Mouse (Mus musculus) gastrocnemius, postnatal 25 days (tissue): ENCODE measurements around the gene Simc1. TPM values are rescaled to one million over a fixed set of nuclear protein-coding genes. Genes with fewer than 3 reads are reported as not detected.
"Not testable (repeated sequence)": the region's sequence is repeated elsewhere in the genome, so short reads cannot be mapped to it uniquely, and the experiment has no call there.

Experiments
- DNase-seq: peaks from one replicate; pipeline ENCODE4 v3.0.0; 2022
- long read RNA-seq, 2 experiments: library from polyadenylated mRNA; stranded (forward); transcript quantifications; one replicate each; pipeline ENCODE4 v2.0.0; 2021
- total RNA-seq, 2 experiments: library from RNA; stranded (reverse); gene quantifications; 1 replicate in 1 of 2; 2 replicates in 1 of 2; pipeline ENCODE4 v1.2.3; 2021

Gene Simc1
- 1 to 10 TPM; 1.7 TPM for total RNA-seq
- long read RNA-seq, experiment 1, partial matches to known transcripts = 1 of 1 reads
- long read RNA-seq, experiment 1, other reads (novel, unspliced or antisense) = 0 of 1 reads
- long read RNA-seq, experiment 2, partial matches to known transcripts = 1 of 1 reads
- long read RNA-seq, experiment 2, other reads (novel, unspliced or antisense) = 0 of 1 reads

GRCm38 (mm10) chr13:54503604-54504521, at the start of gene Simc1:
TSS of gene Simc1 (plus strand) at chr13:54503779.
- DNase-seq = peak; percentile 78

GRCm38 (mm10) chr13:54457062-54457461, 46.5 kb upstream of the Simc1 start:
- DNase-seq = no peak

- no peak for DNase-seq
Observed at GRCm38 (mm10) chr13:54459282-54459681, 44.3 kb upstream of the Simc1 start.

- DNase-seq = peak; percentile 86
Observed at GRCm38 (mm10) chr13:54468098-54469011, 35.2 kb upstream of the Simc1 start, which contains the start of gene Thoc3. TSS of gene Thoc3 (minus strand) at chr13:54468849.

GRCm38 (mm10) chr13:54469012-54469354, 34.6 kb upstream of the Simc1 start:
- DNase-seq = no peak

- DNase-seq = no peak
Observed at GRCm38 (mm10) chr13:54471967-54472366, 31.6 kb upstream of the Simc1 start.

GRCm38 (mm10) chr13:54474996-54475395, 28.6 kb upstream of the Simc1 start:
- no peak for DNase-seq

- DNase-seq = no peak
Observed at GRCm38 (mm10) chr13:54475702-54476101, 27.9 kb upstream of the Simc1 start.

- DNase-seq = no peak
Observed at GRCm38 (mm10) chr13:54479286-54479685, 24.3 kb upstream of the Simc1 start.

GRCm38 (mm10) chr13:54481498-54481897, 22.1 kb upstream of the Simc1 start:
- no peak for DNase-seq

- DNase-seq = no peak
Observed at GRCm38 (mm10) chr13:54490411-54490810, 13.2 kb upstream of the Simc1 start.

- no peak for DNase-seq
Observed at GRCm38 (mm10) chr13:54491381-54491780, 12.2 kb upstream of the Simc1 start.

- DNase-seq = not testable (repeated sequence)
Observed at GRCm38 (mm10) chr13:54499551-54499950, 4.0 kb upstream of the Simc1 start.

- no peak for DNase-seq
Observed at GRCm38 (mm10) chr13:54501352-54501751, 2.2 kb upstream of the Simc1 start.

GRCm38 (mm10) chr13:54501957-54502690, 1.5 kb upstream of the Simc1 start:
- no peak for DNase-seq

- no peak for DNase-seq
Observed at GRCm38 (mm10) chr13:54503278-54503603, 338 bp upstream of the Simc1 start.

GRCm38 (mm10) chr13:54504611-54505260, 1.2 kb downstream of the Simc1 start:
- no peak for DNase-seq

GRCm38 (mm10) chr13:54505920-54506319, 2.3 kb downstream of the Simc1 start:
- DNase-seq = no peak

- no peak for DNase-seq
Observed at GRCm38 (mm10) chr13:54520221-54520620, 16.6 kb downstream of the Simc1 start.

GRCm38 (mm10) chr13:54521181-54521580, 17.6 kb downstream of the Simc1 start:
- DNase-seq = no peak

GRCm38 (mm10) chr13:54527140-54527539, 23.6 kb downstream of the Simc1 start:
- DNase-seq = no peak
